Mouse (Mus musculus): ENCODE results near the gene Ttll9. TPM values are rescaled to one million over a fixed set of nuclear protein-coding genes. Genes with fewer than 3 reads are reported as not detected.
A peak's percentile ranks its signal among the peaks of the same experiment; 100 is the strongest.

Gene Ttll9
- polyA plus RNA-seq (2015; fragmentation: Nextera tagmentation; extraction: Ambion mirVana) = 0.65 TPM in 1 of 2 replicates, not detected in the other

- Histone ChIP-seq H3K4me3 (ENCODE audit: low read depth, low read length) (peak within 1 kb of the TSS; percentile 37), H3K27me3 (replicated peaks; ENCODE audit: control insufficient read depth, insufficient read depth, low read length) (0 out of 2 replicates have a peak, but pooled peaks cover 4% of the 10 kb centered on the region), H3K9me3 (ENCODE audit: control insufficient read depth) (no peaks in the 10 kb centered on the region), H3K9ac (ENCODE audit: low read depth, low read length) (no peak within 1 kb of the TSS), H3K4me1 (replicated peaks; ENCODE audit: control insufficient read depth, insufficient read depth, low read length) (no peaks in the 10 kb centered on the region), H3K4me2 (replicated peaks; ENCODE audit: low read depth) (peak within 1 kb of the TSS; percentile 65), H3K27ac (ENCODE audit: low read depth, low read length) (no peak within 1 kb of the TSS), H3K36me3 (ENCODE audit: control insufficient read depth, insufficient read depth) (no peaks in the 10 kb centered on the region)
- no peak for TF ChIP-seq CTCF (IDR thresholded peaks at IDR 0.05; ENCODE audit: low read depth)
- 3% methylated on average over 34 of the region's 34 CpGs for WGBS
- peak; percentile 56; the same call in 1 of the 2 replicates for ATAC-seq
Measured at GRCm38 (mm10) chr2:152962091-152962793, at the start of gene Ttll9. Gene Ttll9 (plus strand): TSS chr2:152962485.

- 36% methylated on average over 7 of the region's 7 CpGs for WGBS
- Histone ChIP-seq H3K4me2 (replicated peaks; ENCODE audit: low read depth) (no peak overlapping the region), H3K4me1 (replicated peaks; ENCODE audit: control insufficient read depth, insufficient read depth, low read length) (no peaks in the 10 kb centered on the region), H3K27ac (ENCODE audit: low read depth, low read length) (no peak overlapping the region), H3K9ac (ENCODE audit: low read depth, low read length) (no peak overlapping the region), H3K9me3 (ENCODE audit: control insufficient read depth) (no peaks in the 10 kb centered on the region), H3K4me3 (ENCODE audit: low read depth, low read length) (no peak overlapping the region), H3K36me3 (ENCODE audit: control insufficient read depth, insufficient read depth) (no peaks in the 10 kb centered on the region), H3K27me3 (replicated peaks; ENCODE audit: control insufficient read depth, insufficient read depth, low read length) (peaks cover 23% of the 10 kb centered on the region)
- ATAC-seq = no peak
- TF ChIP-seq CTCF (IDR thresholded peaks at IDR 0.05; ENCODE audit: low read depth) = no peak
Measured at GRCm38 (mm10) chr2:152913471-152913870, 48.8 kb upstream of the Ttll9 start.

- Histone ChIP-seq H3K9ac (ENCODE audit: low read depth, low read length) (0 out of 2 replicates have a peak overlapping the region, but pooled peaks have one; percentile 0), H3K9me3 (ENCODE audit: control insufficient read depth) (no peaks in the 10 kb centered on the region), H3K4me2 (replicated peaks; ENCODE audit: low read depth) (peak overlapping the region; percentile 37), H3K4me1 (replicated peaks; ENCODE audit: control insufficient read depth, insufficient read depth, low read length) (no peaks in the 10 kb centered on the region), H3K27ac (ENCODE audit: low read depth, low read length) (no peak overlapping the region), H3K36me3 (ENCODE audit: control insufficient read depth, insufficient read depth) (no peaks in the 10 kb centered on the region), H3K27me3 (replicated peaks; ENCODE audit: control insufficient read depth, insufficient read depth, low read length) (peaks cover 23% of the 10 kb centered on the region), H3K4me3 (ENCODE audit: low read depth, low read length) (no peak overlapping the region; the same call in 1 of the 2 replicates)
- TF ChIP-seq CTCF (IDR thresholded peaks at IDR 0.05; ENCODE audit: low read depth) = peak; percentile 97
- no peak; the same call in 1 of the 2 replicates for ATAC-seq
- 3% methylated on average over 18 of the region's 18 CpGs for WGBS
Measured at GRCm38 (mm10) chr2:152914310-152915120, 47.8 kb upstream of the Ttll9 start.

- no peak for TF ChIP-seq CTCF (IDR thresholded peaks at IDR 0.05; ENCODE audit: low read depth)
- Histone ChIP-seq H3K27ac (ENCODE audit: low read depth, low read length) (no peak overlapping the region), H3K9me3 (ENCODE audit: control insufficient read depth) (no peaks in the 10 kb centered on the region), H3K4me3 (ENCODE audit: low read depth, low read length) (no peak overlapping the region), H3K36me3 (ENCODE audit: control insufficient read depth, insufficient read depth) (no peaks in the 10 kb centered on the region), H3K27me3 (replicated peaks; ENCODE audit: control insufficient read depth, insufficient read depth, low read length) (peaks cover 23% of the 10 kb centered on the region), H3K9ac (ENCODE audit: low read depth, low read length) (no peak overlapping the region), H3K4me2 (replicated peaks; ENCODE audit: low read depth) (no peak overlapping the region), H3K4me1 (replicated peaks; ENCODE audit: control insufficient read depth, insufficient read depth, low read length) (no peaks in the 10 kb centered on the region)
- WGBS = 61% methylated on average over 4 of the region's 4 CpGs
- ATAC-seq = no peak
Measured at GRCm38 (mm10) chr2:152915453-152915852, 46.8 kb upstream of the Ttll9 start.

GRCm38 (mm10) chr2:152916111-152916510 is 46.2 kb upstream of the Ttll9 start:
- WGBS = 58% methylated on average over 5 of the region's 5 CpGs
- TF ChIP-seq CTCF (IDR thresholded peaks at IDR 0.05; ENCODE audit: low read depth) = no peak
- H3K9ac ChIP-seq (ENCODE audit: low read depth, low read length) = no peak overlapping the region
- H3K9me3 ChIP-seq (ENCODE audit: control insufficient read depth) = no peaks in the 10 kb centered on the region
- H3K27ac ChIP-seq (ENCODE audit: low read depth, low read length) = no peak overlapping the region
- H3K4me3 ChIP-seq (ENCODE audit: low read depth, low read length) = no peak overlapping the region
- no peak for ATAC-seq
- H3K4me1 ChIP-seq (replicated peaks; ENCODE audit: control insufficient read depth, insufficient read depth, low read length) = no peaks in the 10 kb centered on the region
- H3K27me3 ChIP-seq (replicated peaks; ENCODE audit: control insufficient read depth, insufficient read depth, low read length) = peaks cover 20% of the 10 kb centered on the region
- no peak overlapping the region for H3K4me2 ChIP-seq (replicated peaks; ENCODE audit: low read depth)
- H3K36me3 ChIP-seq (ENCODE audit: control insufficient read depth, insufficient read depth) = no peaks in the 10 kb centered on the region

- Histone ChIP-seq H3K27ac (ENCODE audit: low read depth, low read length) (no peak overlapping the region), H3K9ac (ENCODE audit: low read depth, low read length) (no peak overlapping the region), H3K36me3 (ENCODE audit: control insufficient read depth, insufficient read depth) (no peaks in the 10 kb centered on the region), H3K9me3 (ENCODE audit: control insufficient read depth) (no peaks in the 10 kb centered on the region), H3K4me3 (ENCODE audit: low read depth, low read length) (no peak overlapping the region), H3K4me2 (replicated peaks; ENCODE audit: low read depth) (no peak overlapping the region), H3K27me3 (replicated peaks; ENCODE audit: control insufficient read depth, insufficient read depth, low read length) (peaks cover 5% of the 10 kb centered on the region; the same call in 1 of the 2 replicates), H3K4me1 (replicated peaks; ENCODE audit: control insufficient read depth, insufficient read depth, low read length) (no peaks in the 10 kb centered on the region)
- ATAC-seq = no peak
- WGBS = 52% methylated on average over 9 of the region's 9 CpGs
- TF ChIP-seq CTCF (IDR thresholded peaks at IDR 0.05; ENCODE audit: low read depth) = no peak
Measured at GRCm38 (mm10) chr2:152917671-152918070, 44.6 kb upstream of the Ttll9 start.
